Mouse (Mus musculus) cortical plate, adult 2 months (tissue): ENCODE data around the gene Bpifb6.

Experiments
- CTCF ChIP-seq: fragments of 200-500 bp; IDR thresholded peaks from 2 replicates; pipeline ENCODE4 v1.5.1; 2011; ENCODE audit warnings: mild to moderate bottlenecking, control low read depth, low read length; ENCODE audit not compliant: insufficient read depth; ENCODE audit errors: extremely low read depth
- POLR2A ChIP-seq: fragments of 200-500 bp; IDR thresholded peaks from 2 replicates; pipeline ENCODE4 v1.6.1; 2011; ENCODE audit warnings: mild to moderate bottlenecking, low read length, control low read depth; ENCODE audit not compliant: insufficient read depth; ENCODE audit errors: extremely low read depth

DNA sequence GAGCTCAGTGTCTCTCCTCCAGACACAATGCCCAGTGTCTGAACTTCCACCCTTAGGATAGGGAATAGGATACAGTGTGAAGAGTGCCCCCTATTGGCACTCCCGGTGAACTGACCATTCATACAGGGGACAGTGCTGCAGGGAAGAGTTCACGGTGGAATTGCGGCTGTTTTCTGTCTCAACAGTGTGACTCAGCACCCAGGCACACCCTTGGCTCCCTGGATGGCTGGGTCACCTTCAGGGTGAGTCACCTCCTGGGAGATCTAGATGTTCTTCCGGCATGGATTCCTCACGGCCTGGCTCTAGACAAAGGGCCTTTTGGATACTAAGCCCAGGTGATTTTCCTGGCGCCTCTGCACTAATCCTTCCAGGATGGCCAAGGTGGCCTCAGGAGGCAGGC is 35.2 kb downstream of the Bpifb6 start:
- TF ChIP-seq POLR2A (no peak), CTCF (no peak)
